Mouse (Mus musculus): ENCODE measurements around the gene Hacl1. TPM values are rescaled to one million over a fixed set of nuclear protein-coding genes. Genes with fewer than 3 reads are reported as not detected.

Hacl1 gene
- total RNA-seq, 1 experiment: 8.4 TPM

GRCm38 (mm10) chr14:31630677-31631076 is 10.4 kb downstream of the Hacl1 start:
- Histone ChIP-seq H3K4me1 (ENCODE audit: control insufficient read depth in 2 of 2, insufficient read depth in 2 of 2, low read length in 2 of 2, poor library complexity in 1 of 2) (peaks cover 0 to 5% of the 10 kb centered on the region in 2 experiments; a peak in 2 of 4 replicates), H3K9me3 (ENCODE audit: control insufficient read depth, insufficient read depth, low read depth, low read length) (no peaks in the 10 kb centered on the region), H3K27ac (ENCODE audit: insufficient read depth, low read depth, low read length, poor library complexity, severe bottlenecking) (no peak overlapping the region), H3K36me3 (ENCODE audit: control insufficient read depth, insufficient read depth, low read length, poor library complexity, severe bottlenecking) (no peaks in the 10 kb centered on the region), H3K4me3 (ENCODE audit: insufficient read depth in 1 of 2, low read depth in 1 of 2, low read length in 2 of 2, poor library complexity in 1 of 2, severe bottlenecking in 1 of 2) (no peak overlapping the region), H3K9ac (ENCODE audit: insufficient read depth, low read depth, low read length, poor library complexity, severe bottlenecking) (no peak overlapping the region)
- in situ Hi-C loops (cut with MboI; ENCODE audit: low sequenced_read_pairs in 2 of 2, unreplicated experiment in 2 of 2): no loop called here
- no peak for TF ChIP-seq ZNF384 (IDR thresholded peaks at IDR 0.05; ENCODE audit: low read depth, low read length)
- TF ChIP-seq CHD2 (IDR thresholded peaks at IDR 0.05; ENCODE audit: low read depth, low read length): no peak
- TF ChIP-seq ZC3H11A (IDR thresholded peaks at IDR 0.05; ENCODE audit: borderline replicate concordance, low read depth, low read length): no peak
- no peak for TF ChIP-seq HCFC1 (IDR thresholded peaks at IDR 0.05; ENCODE audit: borderline replicate concordance, insufficient read depth, low read length)
- no peak for TF ChIP-seq MAFK (IDR thresholded peaks at IDR 0.05; ENCODE audit: insufficient read depth, low read depth, low read length)
- DNase-seq (ENCODE audit: low read depth, low spot score): no peak

- in situ Hi-C loops (cut with MboI; ENCODE audit: low sequenced_read_pairs in 2 of 2, unreplicated experiment in 2 of 2): no loop called here
- DNase-seq (ENCODE audit: low read depth, low spot score): no peak
- Histone ChIP-seq H3K9ac (ENCODE audit: insufficient read depth, low read depth, low read length, poor library complexity, severe bottlenecking) (no peak overlapping the region), H3K4me1 (ENCODE audit: control insufficient read depth in 2 of 2, insufficient read depth in 2 of 2, low read length in 2 of 2, poor library complexity in 1 of 2) (no peaks in the 10 kb centered on the region), H3K27ac (ENCODE audit: insufficient read depth, low read depth, low read length, poor library complexity, severe bottlenecking) (no peak overlapping the region), H3K36me3 (ENCODE audit: control insufficient read depth, insufficient read depth, low read length, poor library complexity, severe bottlenecking) (no peaks in the 10 kb centered on the region), H3K9me3 (ENCODE audit: control insufficient read depth, insufficient read depth, low read depth, low read length) (no peaks in the 10 kb centered on the region), H3K4me3 (ENCODE audit: insufficient read depth in 1 of 2, low read depth in 1 of 2, low read length in 2 of 2, poor library complexity in 1 of 2, severe bottlenecking in 1 of 2) (no peak overlapping the region)
- no peak for TF ChIP-seq MAFK (IDR thresholded peaks at IDR 0.05; ENCODE audit: insufficient read depth, low read depth, low read length)
Observed at GRCm38 (mm10) chr14:31622748-31623147, 18.3 kb downstream of the Hacl1 start.

DNA sequence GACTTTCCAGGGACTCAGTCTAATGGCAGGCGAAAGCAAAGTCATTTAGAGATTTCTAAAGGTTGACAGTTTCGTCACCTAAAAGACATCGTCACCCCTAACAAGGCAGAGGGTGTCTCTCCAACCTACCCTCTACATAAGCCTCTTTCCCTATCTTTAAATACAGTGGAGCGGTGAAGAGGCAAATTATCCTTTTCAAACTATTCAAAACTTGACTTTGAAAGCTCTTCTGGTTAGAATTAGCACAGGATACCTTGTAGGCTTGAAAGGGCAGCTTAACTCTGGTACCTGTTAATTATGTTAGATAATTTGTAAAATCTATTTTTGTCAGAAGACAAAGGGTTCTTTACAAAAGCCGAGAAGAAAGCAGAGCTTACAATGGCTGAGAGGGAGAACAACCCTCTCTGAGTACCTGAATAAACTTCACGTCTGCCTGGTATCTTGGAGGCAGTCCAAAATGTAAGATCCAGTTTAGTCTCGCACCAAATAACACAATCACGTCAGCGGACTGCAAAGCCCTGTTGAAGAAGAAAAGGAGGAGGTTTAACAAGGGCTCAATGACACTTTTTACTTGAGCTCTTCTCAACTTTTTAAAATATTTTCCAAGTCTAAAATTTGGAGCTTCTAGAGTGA is 20.4 kb downstream of the Hacl1 start:
- Histone ChIP-seq H3K9me3 (ENCODE audit: control insufficient read depth, insufficient read depth, low read depth, low read length) (no peaks in the 10 kb centered on the region), H3K4me3 (ENCODE audit: insufficient read depth in 1 of 2, low read depth in 1 of 2, low read length in 2 of 2, poor library complexity in 1 of 2, severe bottlenecking in 1 of 2) (no peak overlapping the region), H3K4me1 (ENCODE audit: control insufficient read depth in 2 of 2, insufficient read depth in 2 of 2, low read length in 2 of 2, poor library complexity in 1 of 2) (no peaks in the 10 kb centered on the region), H3K27ac (ENCODE audit: insufficient read depth, low read depth, low read length, poor library complexity, severe bottlenecking) (no peak overlapping the region), H3K36me3 (ENCODE audit: control insufficient read depth, insufficient read depth, low read length, poor library complexity, severe bottlenecking) (no peaks in the 10 kb centered on the region), H3K9ac (ENCODE audit: insufficient read depth, low read depth, low read length, poor library complexity, severe bottlenecking) (no peak overlapping the region)
- DNase-seq (ENCODE audit: low read depth, low spot score): no peak
- in situ Hi-C loops (cut with MboI; ENCODE audit: low sequenced_read_pairs in 2 of 2, unreplicated experiment in 2 of 2): no loop called here
- TF ChIP-seq HCFC1 (IDR thresholded peaks at IDR 0.05; ENCODE audit: borderline replicate concordance, insufficient read depth, low read length) (no peak), MAFK (IDR thresholded peaks at IDR 0.05; ENCODE audit: insufficient read depth, low read depth, low read length) (no peak), CHD2 (IDR thresholded peaks at IDR 0.05; ENCODE audit: low read depth, low read length) (no peak), ZNF384 (IDR thresholded peaks at IDR 0.05; ENCODE audit: low read depth, low read length) (no peak), ZC3H11A (IDR thresholded peaks at IDR 0.05; ENCODE audit: borderline replicate concordance, low read depth, low read length) (no peak)

- no peak overlapping the region for H3K4me3 ChIP-seq (ENCODE audit: insufficient read depth in 1 of 2, low read depth in 1 of 2, low read length in 2 of 2, poor library complexity in 1 of 2, severe bottlenecking in 1 of 2)
- no peaks in the 10 kb centered on the region for H3K9me3 ChIP-seq (ENCODE audit: control insufficient read depth, insufficient read depth, low read depth, low read length)
- in situ Hi-C loops (cut with MboI; ENCODE audit: low sequenced_read_pairs in 2 of 2, unreplicated experiment in 2 of 2): no loop called here
- H3K36me3 ChIP-seq (ENCODE audit: control insufficient read depth, insufficient read depth, low read length, poor library complexity, severe bottlenecking): no peaks in the 10 kb centered on the region
- no peak overlapping the region for H3K9ac ChIP-seq (ENCODE audit: insufficient read depth, low read depth, low read length, poor library complexity, severe bottlenecking)
- no peak overlapping the region for H3K27ac ChIP-seq (ENCODE audit: insufficient read depth, low read depth, low read length, poor library complexity, severe bottlenecking)
- TF ChIP-seq ZNF384 (IDR thresholded peaks at IDR 0.05; ENCODE audit: low read depth, low read length): no peak
- TF ChIP-seq MAFK (IDR thresholded peaks at IDR 0.05; ENCODE audit: insufficient read depth, low read depth, low read length): no peak
- TF ChIP-seq CHD2 (IDR thresholded peaks at IDR 0.05; ENCODE audit: low read depth, low read length): no peak
- no peak for TF ChIP-seq ZC3H11A (IDR thresholded peaks at IDR 0.05; ENCODE audit: borderline replicate concordance, low read depth, low read length)
- TF ChIP-seq HCFC1 (IDR thresholded peaks at IDR 0.05; ENCODE audit: borderline replicate concordance, insufficient read depth, low read length): no peak
- no peak for DNase-seq (ENCODE audit: low read depth, low spot score)
- no peaks in the 10 kb centered on the region for H3K4me1 ChIP-seq (ENCODE audit: control insufficient read depth in 2 of 2, insufficient read depth in 2 of 2, low read length in 2 of 2, poor library complexity in 1 of 2)
Observed at GRCm38 (mm10) chr14:31617997-31618396, 23.1 kb downstream of the Hacl1 start.

GRCm38 (mm10) chr14:31617204-31617603 is 23.9 kb downstream of the Hacl1 start:
- H3K4me1 ChIP-seq (ENCODE audit: control insufficient read depth in 2 of 2, insufficient read depth in 2 of 2, low read length in 2 of 2, poor library complexity in 1 of 2): no peaks in the 10 kb centered on the region
- TF ChIP-seq CHD2 (IDR thresholded peaks at IDR 0.05; ENCODE audit: low read depth, low read length): no peak
- no peak for TF ChIP-seq HCFC1 (IDR thresholded peaks at IDR 0.05; ENCODE audit: borderline replicate concordance, insufficient read depth, low read length)
- H3K9me3 ChIP-seq (ENCODE audit: control insufficient read depth, insufficient read depth, low read depth, low read length): no peaks in the 10 kb centered on the region
- no peak overlapping the region for H3K4me3 ChIP-seq (ENCODE audit: insufficient read depth in 1 of 2, low read depth in 1 of 2, low read length in 2 of 2, poor library complexity in 1 of 2, severe bottlenecking in 1 of 2)
- no peaks in the 10 kb centered on the region for H3K36me3 ChIP-seq (ENCODE audit: control insufficient read depth, insufficient read depth, low read length, poor library complexity, severe bottlenecking)
- DNase-seq (ENCODE audit: low read depth, low spot score): no peak
- no peak overlapping the region for H3K27ac ChIP-seq (ENCODE audit: insufficient read depth, low read depth, low read length, poor library complexity, severe bottlenecking)
- in situ Hi-C loops (cut with MboI; ENCODE audit: low sequenced_read_pairs in 2 of 2, unreplicated experiment in 2 of 2): no loop called here
- H3K9ac ChIP-seq (ENCODE audit: insufficient read depth, low read depth, low read length, poor library complexity, severe bottlenecking): no peak overlapping the region
